Mouse (Mus musculus): Measurements from ENCODE around the gene Rhoq. TPM values are rescaled to one million over a fixed set of nuclear protein-coding genes. Genes with fewer than 3 reads are reported as not detected.

The Rhoq gene
- total RNA-seq, 2 experiments from 2014 or later: 163 to 166 TPM

- peak; percentile 94 for DNase-seq (ENCODE audit: low spot score)
Observed at GRCm38 (mm10) chr17:86962297-86962893, 487 bp upstream of the Rhoq start.

GRCm38 (mm10) chr17:86963586-86963902 lies 662 bp downstream of the Rhoq start:
- DNase-seq (ENCODE audit: low spot score): peak; percentile 42

- peak; percentile 44 for DNase-seq (ENCODE audit: low spot score)
Observed at GRCm38 (mm10) chr17:86964041-86964440, 1.2 kb downstream of the Rhoq start.

- DNase-seq (ENCODE audit: low spot score): peak; percentile 89
Observed at GRCm38 (mm10) chr17:86964502-86964901, 1.6 kb downstream of the Rhoq start.

GRCm38 (mm10) chr17:86965121-86965520 lies 2.2 kb downstream of the Rhoq start:
- no peak for DNase-seq (ENCODE audit: low spot score)

GRCm38 (mm10) chr17:86966040-86966439 lies 3.2 kb downstream of the Rhoq start:
- DNase-seq (ENCODE audit: low spot score): no peak

- no peak for DNase-seq (ENCODE audit: low spot score)
Observed at GRCm38 (mm10) chr17:86967048-86967447, 4.2 kb downstream of the Rhoq start.

GRCm38 (mm10) chr17:86967536-86968525 lies 4.9 kb downstream of the Rhoq start:
- peak; percentile 64 for DNase-seq (ENCODE audit: low spot score)

GRCm38 (mm10) chr17:86968581-86968980 lies 5.7 kb downstream of the Rhoq start:
- DNase-seq (ENCODE audit: low spot score): no peak

- no peak for DNase-seq (ENCODE audit: low spot score)
Observed at GRCm38 (mm10) chr17:86969582-86969981, 6.7 kb downstream of the Rhoq start.

- no peak for DNase-seq (ENCODE audit: low spot score)
Observed at GRCm38 (mm10) chr17:86970026-86970750, 7.3 kb downstream of the Rhoq start.

- no peak for DNase-seq (ENCODE audit: low spot score)
Observed at GRCm38 (mm10) chr17:86971036-86971435, 8.2 kb downstream of the Rhoq start.

GRCm38 (mm10) chr17:86971860-86972259 lies 9.0 kb downstream of the Rhoq start:
- no peak for DNase-seq (ENCODE audit: low spot score)

GRCm38 (mm10) chr17:86973097-86973496 lies 10.2 kb downstream of the Rhoq start:
- no peak for DNase-seq (ENCODE audit: low spot score)

GRCm38 (mm10) chr17:86976387-86976786 lies 13.5 kb downstream of the Rhoq start:
- no peak for DNase-seq (ENCODE audit: low spot score)

GRCm38 (mm10) chr17:86978496-86978895 lies 15.6 kb downstream of the Rhoq start:
- DNase-seq (ENCODE audit: low spot score): no peak

- no peak for DNase-seq (ENCODE audit: low spot score)
Observed at GRCm38 (mm10) chr17:86981205-86981604, 18.3 kb downstream of the Rhoq start.

- DNase-seq (ENCODE audit: low spot score): no peak
Observed at GRCm38 (mm10) chr17:86981701-86982100, 18.8 kb downstream of the Rhoq start.

- peak; percentile 41 for DNase-seq (ENCODE audit: low spot score)
Observed at GRCm38 (mm10) chr17:86982497-86982896, 19.6 kb downstream of the Rhoq start.

GRCm38 (mm10) chr17:86986449-86987138 lies 23.7 kb downstream of the Rhoq start:
- no peak for DNase-seq (ENCODE audit: low spot score)

- no peak for DNase-seq (ENCODE audit: low spot score)
Observed at GRCm38 (mm10) chr17:86988161-86988560, 25.3 kb downstream of the Rhoq start.
